Mouse (Mus musculus) lung, postnatal 25 days (tissue): ENCODE data around the gene Amy1.
A peak's percentile ranks its signal among the peaks of the same experiment; 100 is the strongest.
"Not testable (repeated sequence)": the region's sequence is repeated elsewhere in the genome, so short reads cannot be mapped to it uniquely, and the experiment has no call there.

ENCODE experiments used
- DNase-seq: peaks from one replicate; pipeline ENCODE4 v3.0.0; 2022; ENCODE audit warnings: low spot score

Gene Amy1

DNA sequence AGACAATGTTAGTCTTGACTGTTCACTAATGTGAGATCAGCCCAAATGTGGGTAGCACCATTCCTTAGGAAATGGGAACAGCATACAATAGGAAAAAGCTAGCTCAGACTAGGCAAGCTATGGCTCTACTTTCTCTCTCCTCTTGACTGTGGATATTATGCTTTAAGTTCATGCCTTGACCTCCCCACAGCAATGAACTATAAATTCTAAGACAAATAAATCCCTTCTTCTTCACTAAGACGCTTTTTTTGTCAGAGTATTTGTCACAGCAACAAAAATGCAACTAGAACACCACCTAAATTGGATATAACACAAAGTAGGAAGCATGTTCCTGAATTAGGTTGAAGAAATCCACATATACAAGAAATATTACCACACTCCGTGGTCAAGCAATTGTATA lies at the start of gene Amy1:
TSS of gene Amy1 (minus strand) at position 101 of the 400 bp plus-strand sequence.
- no peak for DNase-seq

- DNase-seq = no peak
Measured at GRCm38 (mm10) chr3:113654335-113654734, 47.8 kb upstream of the Amy1 start.

DNA sequence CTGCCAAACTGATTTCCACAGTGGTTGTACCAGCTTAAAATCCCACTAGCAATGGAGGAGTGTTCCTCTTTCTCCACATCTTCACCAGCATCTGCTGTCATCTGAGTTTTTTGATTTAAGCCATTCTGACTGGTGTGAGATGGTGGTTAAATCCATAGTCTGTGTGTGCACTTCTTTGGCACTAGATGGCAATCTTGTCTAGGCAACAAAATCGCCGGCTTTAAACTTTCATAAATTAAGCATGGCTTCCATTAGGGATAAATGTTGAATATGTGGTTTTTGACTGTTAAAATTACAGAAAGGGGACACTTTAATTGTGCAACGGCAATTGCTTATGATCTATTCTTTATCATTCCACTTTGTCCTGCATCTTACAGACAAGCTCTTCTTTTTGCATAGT lies 44.9 kb upstream of the Amy1 start:
- DNase-seq = not testable (repeated sequence)

DNA sequence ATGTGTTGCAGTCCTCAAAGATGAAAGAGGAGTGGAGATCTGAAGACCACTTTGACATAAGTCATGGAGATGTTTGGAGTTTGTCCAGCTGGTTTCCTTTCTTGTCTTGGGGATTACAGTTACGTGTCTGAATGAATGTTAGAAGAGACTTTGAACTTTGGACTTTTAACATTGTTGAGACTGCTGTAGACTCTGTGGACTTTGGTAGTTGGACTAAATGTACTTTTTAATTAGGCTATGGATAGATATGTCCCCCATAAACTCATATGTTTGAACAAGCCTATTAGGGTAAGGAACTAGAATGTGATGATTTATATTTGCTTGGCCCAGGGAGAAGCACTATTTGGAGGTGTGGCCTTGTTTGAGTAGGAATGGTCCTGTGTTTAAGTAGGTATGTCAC lies 33.0 kb upstream of the Amy1 start:
- DNase-seq = no peak

DNA sequence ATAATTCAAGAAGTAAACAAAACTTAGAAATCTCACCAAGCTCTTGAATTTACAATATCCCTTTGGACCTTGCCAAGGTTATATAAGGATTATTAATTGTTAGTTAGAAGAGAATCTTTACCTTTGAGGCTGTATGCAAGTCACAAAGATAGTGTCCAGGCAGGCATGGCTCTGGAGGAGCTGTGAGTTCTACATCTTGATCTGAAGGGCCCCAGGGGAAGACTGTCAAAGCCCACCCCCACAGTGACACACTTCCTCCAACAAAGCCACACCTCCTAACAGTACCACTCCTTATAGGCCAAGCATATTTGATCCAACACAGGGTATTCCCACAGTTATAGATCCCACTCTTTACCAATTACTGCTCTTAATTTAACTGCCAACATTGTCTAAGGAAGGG lies 27.7 kb upstream of the Amy1 start:
- DNase-seq = no peak

DNA sequence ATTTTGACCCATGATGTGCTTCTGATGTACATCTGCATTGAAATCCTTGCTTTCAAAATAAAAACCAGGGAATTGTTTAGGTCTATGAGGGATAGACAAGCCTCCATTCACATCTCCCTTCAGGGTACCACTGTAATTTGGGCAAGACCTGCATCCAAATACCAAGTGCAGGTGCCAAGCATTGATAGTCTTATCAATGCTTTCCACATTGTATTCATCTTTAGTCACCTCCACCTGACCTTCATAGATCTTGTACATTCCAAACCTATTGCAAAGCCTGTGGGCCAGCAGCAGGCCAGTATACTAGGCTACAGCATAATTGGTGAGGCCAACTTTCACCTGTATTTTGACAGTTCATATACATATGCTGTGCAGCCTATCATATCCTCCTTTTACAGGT lies 25.1 kb upstream of the Amy1 start:
- DNase-seq = no peak

- DNase-seq = no peak
Measured at GRCm38 (mm10) chr3:113630564-113630963, 24.1 kb upstream of the Amy1 start.

DNA sequence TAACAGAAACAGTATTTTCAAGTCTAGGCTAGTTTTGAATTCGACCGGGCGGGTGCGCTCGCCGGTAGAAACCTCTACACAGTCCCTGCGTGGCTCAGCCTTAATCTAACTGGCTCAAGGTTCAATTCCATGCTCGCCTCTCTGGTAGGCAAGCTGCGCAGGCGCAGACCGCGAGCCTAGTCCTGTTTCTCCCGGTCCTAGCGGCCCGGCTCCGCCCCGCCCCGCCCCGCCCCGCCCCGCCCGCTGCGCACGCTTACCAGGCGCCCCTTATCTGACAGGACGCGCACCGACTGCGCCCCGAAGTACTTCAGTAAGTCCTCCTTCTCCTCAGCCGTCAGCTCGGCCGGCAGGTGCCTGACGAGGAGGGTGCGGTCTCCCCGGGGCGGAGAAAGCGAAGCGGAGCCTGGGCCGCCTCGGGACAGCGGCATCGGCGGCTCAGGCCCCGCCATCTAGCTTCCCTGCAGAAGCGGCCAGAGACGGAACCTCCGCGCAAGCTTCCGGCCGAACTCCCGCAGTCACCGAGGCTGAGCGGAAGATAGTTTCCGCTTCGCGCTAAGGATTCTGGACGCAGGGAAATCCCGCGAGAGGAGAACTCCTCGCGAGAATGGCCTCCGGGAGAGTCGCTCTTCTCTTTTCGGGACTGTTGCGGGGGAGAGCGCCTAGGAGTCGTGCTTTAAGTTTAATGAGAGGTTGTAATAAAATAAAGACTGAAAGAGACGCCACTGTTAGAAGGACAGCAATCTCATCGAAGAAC lies 23.3 kb upstream of the Amy1 start, which contains the start of gene Rnpc3:
TSS of gene Rnpc3 (minus strand) at position 544 of the 754 bp plus-strand sequence.
- peak; percentile 97 for DNase-seq

GRCm38 (mm10) chr3:113590844-113591243 lies 15.7 kb downstream of the Amy1 start:
- no peak for DNase-seq

DNA sequence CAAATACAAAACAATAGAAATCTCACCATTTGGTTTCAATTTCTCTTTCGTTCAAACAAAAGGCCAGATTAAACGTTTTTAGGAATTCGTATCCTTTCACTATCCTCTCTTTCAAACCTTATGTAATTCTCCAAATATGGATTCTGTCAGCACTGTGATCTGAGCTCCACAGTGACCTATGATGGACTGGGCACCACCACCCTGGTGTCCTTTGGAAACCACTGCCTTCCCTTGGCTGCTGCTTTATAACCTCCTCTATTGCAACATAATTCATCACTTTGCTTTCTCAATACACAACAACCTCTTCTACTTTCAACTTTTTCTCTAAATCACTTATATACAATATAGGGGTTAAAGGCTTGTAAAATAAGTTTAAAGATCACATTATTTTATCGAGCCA lies 31.9 kb downstream of the Amy1 start:
- no peak for DNase-seq

GRCm38 (mm10) chr3:113574138-113574537 lies 32.4 kb downstream of the Amy1 start:
- no peak for DNase-seq

GRCm38 (mm10) chr3:113572158-113572557 lies 34.3 kb downstream of the Amy1 start:
- no peak for DNase-seq

- DNase-seq = peak; percentile 8
Measured at GRCm38 (mm10) chr3:113539692-113540091, 66.8 kb downstream of the Amy1 start.

GRCm38 (mm10) chr3:113532328-113532727 lies 74.2 kb downstream of the Amy1 start, which contains the start of gene Amy2a1:
Gene Amy2a1 (minus strand): TSS chr3:113532428.
- DNase-seq = not testable (repeated sequence)
